Mouse (Mus musculus) CH12.LX (cell line): Measurements from ENCODE around the gene Polr2g. TPM values are rescaled to one million over a fixed set of nuclear protein-coding genes. Genes with fewer than 3 reads are reported as not detected.

ENCODE experiments used
- DNase-seq: peaks from one replicate; pipeline ENCODE4 v3.0.0-alpha.2; 2013; ENCODE audit errors: extremely low read depth
- H3K27ac ChIP-seq: 2 replicates; pipeline ENCODE4 v1.5.1; 2012; ENCODE audit warnings: low read depth, mild to moderate bottlenecking, control low read depth, moderate library complexity; ENCODE audit not compliant: insufficient read depth
- H3K27me3 ChIP-seq: replicated peaks from 2 replicates; pipeline ENCODE3; 2012; ENCODE audit warnings: inconsistent platforms
- H3K36me3 ChIP-seq, 2 experiments: replicated peaks in 1 of 2; 2 replicates each; pipeline versions ENCODE3 to v1.6.1; 2012; ENCODE audit warnings: inconsistent platforms in 1 of 2, low read length in 1 of 2, mild to moderate bottlenecking in 1 of 2, mixed read lengths in 1 of 2, moderate library complexity in 1 of 2; ENCODE audit not compliant: control insufficient read depth in 1 of 2, insufficient read depth in 1 of 2
- H3K4me1 ChIP-seq, 2 experiments: 2 replicates each; pipeline ENCODE4 v1.6.1; 2012; ENCODE audit warnings: inconsistent platforms in 1 of 2, moderate library complexity in 1 of 2; ENCODE audit not compliant: insufficient read depth in 2 of 2, control insufficient read depth in 1 of 2
- H3K4me2 ChIP-seq: 2 replicates; pipeline ENCODE4 v1.6.1; 2012; ENCODE audit warnings: low read depth, mild to moderate bottlenecking, control low read depth; ENCODE audit not compliant: poor library complexity, insufficient read depth, severe bottlenecking
- H3K4me3 ChIP-seq, 3 experiments: fragments of 150-350 bp in 1 of 3; sonication (generic) in 1 of 3; replicated peaks in 1 of 3; 2 replicates each; pipeline versions ENCODE3 to v1.5.1; 2011 to 2012; ENCODE audit warnings: low read depth in 2 of 3, low read length in 2 of 3, mild to moderate bottlenecking in 2 of 3, moderate library complexity in 2 of 3, control low read depth in 1 of 3, improper control_type of control experiment in 1 of 3, inconsistent platforms in 1 of 3, mixed read lengths in 1 of 3; ENCODE audit not compliant: poor library complexity in 1 of 3
- H3K79me2 ChIP-seq: replicated peaks from 2 replicates; pipeline ENCODE4 v1.6.1; 2012; ENCODE audit warnings: mild to moderate bottlenecking, moderate library complexity; ENCODE audit not compliant: control insufficient read depth, poor library complexity, insufficient read depth, severe bottlenecking; ENCODE audit errors: extremely low read depth
- H3K9ac ChIP-seq: 2 replicates; pipeline ENCODE4 v1.6.1; 2012; ENCODE audit warnings: low read depth, mild to moderate bottlenecking, control low read depth, moderate library complexity; ENCODE audit not compliant: insufficient read depth
- H3K9me3 ChIP-seq: replicated peaks from 2 replicates; pipeline ENCODE3; 2012; ENCODE audit warnings: low read length, inconsistent platforms, mixed read lengths
- BHLHE40 ChIP-seq: IDR thresholded peaks from 2 replicates; pipeline ENCODE4 v1.6.1; 2011; ENCODE audit warnings: mild to moderate bottlenecking, low read depth, low read length, improper control_type of control experiment
- CHD1 ChIP-seq: IDR thresholded peaks from 2 replicates; pipeline ENCODE4 v1.6.1; 2012; ENCODE audit warnings: low read depth, low read length, improper control_type of control experiment, inconsistent platforms
- CTCF ChIP-seq, 2 experiments: IDR thresholded peaks in 1 of 2; conservative IDR thresholded peaks in 1 of 2; 2 replicates each; pipeline ENCODE4 v1.5.1; 2011 to 2012; ENCODE audit warnings: low read depth in 2 of 2, low read length in 2 of 2, improper control_type of control experiment in 1 of 2, inconsistent platforms in 1 of 2, mild to moderate bottlenecking in 1 of 2, moderate library complexity in 1 of 2
- E2F4 ChIP-seq: IDR thresholded peaks from 2 replicates; pipeline ENCODE4 v1.6.1; 2011; ENCODE audit warnings: low read depth, low read length, improper control_type of control experiment; ENCODE audit not compliant: insufficient replicate concordance
- ELF1 ChIP-seq: IDR thresholded peaks from 2 replicates; pipeline ENCODE4 v1.6.1; 2014; ENCODE audit warnings: low read depth, mild to moderate bottlenecking, inconsistent platforms, low read length, improper control_type of control experiment
- EP300 ChIP-seq: IDR thresholded peaks from 2 replicates; pipeline ENCODE4 v1.6.1; 2011; ENCODE audit warnings: low read length, improper control_type of control experiment
- ETS1 ChIP-seq: conservative IDR thresholded peaks from 2 replicates; pipeline ENCODE4 v1.6.1; 2012; ENCODE audit warnings: low read depth, mild to moderate bottlenecking, inconsistent platforms, low read length, improper control_type of control experiment, moderate library complexity
- GABPA ChIP-seq: IDR thresholded peaks from 2 replicates; pipeline ENCODE4 v1.6.1; 2012; ENCODE audit warnings: low read depth, low read length, improper control_type of control experiment, inconsistent platforms; ENCODE audit not compliant: insufficient replicate concordance
- HCFC1 ChIP-seq: IDR thresholded peaks from 2 replicates; pipeline ENCODE4 v1.6.1; 2012; ENCODE audit warnings: low read depth, mild to moderate bottlenecking, inconsistent platforms, low read length, improper control_type of control experiment
- IRF4 ChIP-seq: IDR thresholded peaks from 2 replicates; pipeline ENCODE4 v1.6.1; 2014; ENCODE audit warnings: low read depth, mild to moderate bottlenecking, inconsistent platforms, low read length, improper control_type of control experiment
- KAT2A ChIP-seq: IDR thresholded peaks from 2 replicates; pipeline ENCODE4 v1.6.1; 2012; ENCODE audit warnings: low read length, improper control_type of control experiment, inconsistent platforms; ENCODE audit not compliant: insufficient replicate concordance
- MAFK ChIP-seq: IDR thresholded peaks from 2 replicates; pipeline ENCODE4 v1.6.1; 2011; ENCODE audit warnings: low read length, improper control_type of control experiment; ENCODE audit not compliant: insufficient replicate concordance
- MAX ChIP-seq: IDR thresholded peaks from 2 replicates; pipeline ENCODE4 v1.6.1; 2011; ENCODE audit warnings: low read length, improper control_type of control experiment
- MAZ ChIP-seq: IDR thresholded peaks from 2 replicates; pipeline ENCODE4 v1.6.1; 2012; ENCODE audit warnings: low read depth, mild to moderate bottlenecking, inconsistent platforms, low read length, improper control_type of control experiment, moderate library complexity
- MEF2A ChIP-seq: IDR thresholded peaks from 2 replicates; pipeline ENCODE4 v1.6.1; 2014; ENCODE audit warnings: low read depth, mild to moderate bottlenecking, inconsistent platforms, low read length, improper control_type of control experiment, borderline replicate concordance
- MXI1 ChIP-seq: IDR thresholded peaks from 2 replicates; pipeline ENCODE4 v1.6.1; 2011; ENCODE audit warnings: mild to moderate bottlenecking, low read depth, low read length, improper control_type of control experiment
- NELFE ChIP-seq: IDR thresholded peaks from 2 replicates; pipeline ENCODE4 v1.6.1; 2011; ENCODE audit warnings: low read depth, low read length, improper control_type of control experiment
- POLR2A ChIP-seq: IDR thresholded peaks from 2 replicates; pipeline ENCODE4 v1.6.1; 2011; ENCODE audit warnings: low read depth, mild to moderate bottlenecking, improper control_type of control experiment, low read length
- POLR2AphosphoS2 ChIP-seq: IDR thresholded peaks from 2 replicates; pipeline ENCODE4 v1.6.1; 2011; ENCODE audit warnings: low read depth, low read length, improper control_type of control experiment
- RAD21 ChIP-seq: IDR thresholded peaks from 2 replicates; pipeline ENCODE4 v1.6.1; 2011; ENCODE audit warnings: low read depth, mild to moderate bottlenecking, low read length, improper control_type of control experiment, moderate library complexity
- RCOR1 ChIP-seq: conservative IDR thresholded peaks from 2 replicates; pipeline ENCODE4 v1.6.1; 2012; ENCODE audit warnings: low read depth, mild to moderate bottlenecking, inconsistent platforms, low read length, improper control_type of control experiment
- SMC3 ChIP-seq: IDR thresholded peaks from 2 replicates; pipeline ENCODE4 v1.6.1; 2011; ENCODE audit warnings: low read depth, low read length, improper control_type of control experiment
- TBP ChIP-seq: conservative IDR thresholded peaks from 2 replicates; pipeline ENCODE4 v1.6.1; 2011; ENCODE audit warnings: low read depth, low read length, improper control_type of control experiment
- TCF12 ChIP-seq: IDR thresholded peaks from 2 replicates; pipeline ENCODE4 v1.6.1; 2014; ENCODE audit warnings: low read depth, mild to moderate bottlenecking, inconsistent platforms, low read length, improper control_type of control experiment
- UBTF ChIP-seq: IDR thresholded peaks from 2 replicates; pipeline ENCODE4 v1.6.1; 2012; ENCODE audit warnings: low read depth, mild to moderate bottlenecking, inconsistent platforms, low read length, improper control_type of control experiment, moderate library complexity
- USF1 ChIP-seq: IDR thresholded peaks from 2 replicates; pipeline ENCODE4 v1.6.1; 2014; ENCODE audit warnings: low read depth, mild to moderate bottlenecking, inconsistent platforms, low read length, improper control_type of control experiment
- ZKSCAN1 ChIP-seq: IDR thresholded peaks from 2 replicates; pipeline ENCODE4 v1.6.1; 2012; ENCODE audit warnings: low read depth, inconsistent platforms, low read length, improper control_type of control experiment, borderline replicate concordance
- ZMIZ1 ChIP-seq: IDR thresholded peaks from 2 replicates; pipeline ENCODE4 v1.6.1; 2012; ENCODE audit warnings: low read depth, mild to moderate bottlenecking, inconsistent platforms, low read length, improper control_type of control experiment
- dilution Hi-C: fragments of 300-500 bp; cut with MboI; formaldehyde crosslinking; loops from 2 replicates; pipeline ENCODE4 v1.14.3; 2020; ENCODE audit warnings: low sequenced_read_pairs; ENCODE audit not compliant: extremely low pct_unique_long_range_greater_than_20kb, extremely low pct_ligation_motif_present
- in situ Hi-C: fragments of 300-500 bp; cut with MboI; formaldehyde crosslinking; loops from 3 replicates; pipeline ENCODE4 v1.14.3; 2019; ENCODE audit warnings: low sequenced_read_pairs, low pct_ligation_motif_present, low pct_unique_long_range_greater_than_20kb, mixed read lengths
- polyA plus RNA-seq: library from polyadenylated mRNA; unstranded; fragments of >175 nt; gene quantifications from 2 replicates; pipeline ENCODE4 v1.2.1, GENCODE M21; 2012; ENCODE audit warnings: low read depth; ENCODE audit not compliant: insufficient read length
- total RNA-seq, 2 experiments: library from RNA; depleted of rRNA; stranded (reverse); fragments of 300-350 nt in 1 of 2; fragments of >200 nt in 1 of 2; gene quantifications; 2 replicates each; pipeline ENCODE4 v1.2.3; 2012 to 2014

Gene Polr2g
- total and polyA plus RNA-seq, 3 experiments, result 148 to 173 (median 157) TPM

- H3K27ac ChIP-seq, result peak overlapping the region; percentile 11; the same call in 1 of the 2 replicates
- H3K79me2 ChIP-seq, result peaks cover 3% of the 10 kb centered on the region; the same call in 1 of the 2 replicates
- no peaks in the 10 kb centered on the region for H3K9me3 ChIP-seq
- no peak overlapping the region for H3K9ac ChIP-seq
- DNase-seq, result no peak
- dilution Hi-C loops (no loop called here), in situ Hi-C loops (no loop called here)
- peaks cover 12 to 28% of the 10 kb centered on the region in 2 experiments for H3K36me3 ChIP-seq
- no peak overlapping the region for H3K4me3 ChIP-seq
- H3K4me2 ChIP-seq, result peak overlapping the region; percentile 72; the same call in 1 of the 2 replicates
- no peaks in the 10 kb centered on the region for H3K27me3 ChIP-seq
- H3K4me1 ChIP-seq, result peaks cover 11 to 59% of the 10 kb centered on the region in 2 experiments
- no peak for TF ChIP-seq CTCF (conservative IDR thresholded peaks at IDR 0.05 in 1 of 2, IDR thresholded peaks at IDR 0.05 in 1 of 2; ENCODE audit: low read depth in 2 of 2, low read length in 2 of 2)
- no peak for TF ChIP-seq TCF12
- TF ChIP-seq EP300, result no peak
- no peak for TF ChIP-seq KAT2A
- no peak for TF ChIP-seq BHLHE40
- TF ChIP-seq ZMIZ1, result no peak
- no peak for TF ChIP-seq UBTF
- no peak for TF ChIP-seq ELF1
- TF ChIP-seq ETS1, result no peak
Measured at GRCm38 (mm10) chr19:8803204-8803780, 4.9 kb upstream of the Polr2g start.

- no peaks in the 10 kb centered on the region for H3K27me3 ChIP-seq
- H3K79me2 ChIP-seq, result peaks cover 11% of the 10 kb centered on the region
- peak within 1 kb of the TSS; percentile 63 for H3K27ac ChIP-seq
- peak within 1 kb of the TSS; percentile 88 for H3K4me2 ChIP-seq
- in situ Hi-C loops, result no loop called here
- peak within 1 kb of the TSS; percentile 73 for H3K9ac ChIP-seq
- peak; percentile 99 for DNase-seq
- H3K4me3 ChIP-seq, result peak within 1 kb of the TSS; percentile 64 to 89 (median 82)
- peaks cover 12 to 27% of the 10 kb centered on the region in 2 experiments for H3K36me3 ChIP-seq
- dilution Hi-C loops, result no loop called here
- no peaks in the 10 kb centered on the region for H3K9me3 ChIP-seq
- peaks cover 8 to 49% of the 10 kb centered on the region in 2 experiments for H3K4me1 ChIP-seq
- TF ChIP-seq MAX, result peak; percentile 70
- TF ChIP-seq NELFE, result peak; percentile 91
- no peak for TF ChIP-seq SMC3
- TF ChIP-seq E2F4, result peak; percentile 87; the same call in 1 of the 2 replicates
- 0 out of 2 replicates have a peak, but pooled peaks have one; percentile 24 for TF ChIP-seq RCOR1
- peak; percentile 37; the same call in 1 of the 2 replicates for TF ChIP-seq ETS1
- TF ChIP-seq CHD1, result no peak
- no peak for TF ChIP-seq RAD21
- 0 out of 2 replicates have a peak, but pooled peaks have one; percentile 64 for TF ChIP-seq ZMIZ1
- TF ChIP-seq GABPA, result no peak
- TF ChIP-seq KAT2A, result peak; percentile 76; the same call in 1 of the 2 replicates
- peak; percentile 71 for TF ChIP-seq HCFC1
- peak; percentile 76; the same call in 1 of the 2 replicates for TF ChIP-seq POLR2AphosphoS2
- TF ChIP-seq IRF4, result 0 out of 2 replicates have a peak, but pooled peaks have one; percentile 31
- peak; percentile 39; the same call in 1 of the 2 replicates for TF ChIP-seq MEF2A
- no peak for TF ChIP-seq USF1
- peak; percentile 72; the same call in 1 of the 2 replicates for TF ChIP-seq MXI1
- TF ChIP-seq TBP, result peak; percentile 80; the same call in 1 of the 2 replicates
- TF ChIP-seq CTCF (conservative IDR thresholded peaks at IDR 0.05 in 1 of 2, IDR thresholded peaks at IDR 0.05 in 1 of 2; ENCODE audit: low read depth in 2 of 2, low read length in 2 of 2), result no peak
- TF ChIP-seq ELF1, result peak; percentile 65
- no peak for TF ChIP-seq UBTF
- TF ChIP-seq MAFK, result 0 out of 2 replicates have a peak, but pooled peaks have one; percentile 32
- peak; percentile 57; the same call in 1 of the 2 replicates for TF ChIP-seq MAZ
- TF ChIP-seq POLR2A, result peak; percentile 67
- no peak for TF ChIP-seq ZKSCAN1
Measured at GRCm38 (mm10) chr19:8802130-8802821, 3.9 kb upstream of the Polr2g start, which contains the start of gene Zbtb3. Gene Zbtb3, plus strand, starts transcription at chr19:8802555.
